Mouse (Mus musculus): Measurements from ENCODE around the gene G0s2.
"Not testable (repeated sequence)": the region's sequence is repeated elsewhere in the genome, so short reads cannot be mapped to it uniquely, and the experiment has no call there.

G0s2 gene

DNA sequence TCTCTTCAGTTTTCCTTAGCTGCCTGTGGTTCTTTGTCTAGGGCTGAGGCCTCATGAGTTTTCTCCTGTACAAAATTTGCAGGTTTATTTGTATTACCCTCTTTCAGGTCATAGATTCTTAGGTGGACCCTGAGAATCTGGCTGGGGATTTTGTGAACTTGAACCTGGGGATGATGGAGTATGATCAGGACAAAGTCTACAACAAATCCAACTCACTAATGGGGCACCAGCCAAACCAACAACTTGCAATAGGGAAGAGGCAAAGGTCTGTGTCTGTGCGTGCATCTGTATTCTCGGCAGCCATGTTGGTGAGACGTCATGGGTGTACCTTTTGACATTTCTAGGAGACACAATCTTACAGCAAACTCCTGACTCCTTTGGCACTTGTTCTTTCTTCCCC lies 16.1 kb upstream of the G0s2 start:
- DNase-seq (ENCODE audit: low spot score): no peak

DNA sequence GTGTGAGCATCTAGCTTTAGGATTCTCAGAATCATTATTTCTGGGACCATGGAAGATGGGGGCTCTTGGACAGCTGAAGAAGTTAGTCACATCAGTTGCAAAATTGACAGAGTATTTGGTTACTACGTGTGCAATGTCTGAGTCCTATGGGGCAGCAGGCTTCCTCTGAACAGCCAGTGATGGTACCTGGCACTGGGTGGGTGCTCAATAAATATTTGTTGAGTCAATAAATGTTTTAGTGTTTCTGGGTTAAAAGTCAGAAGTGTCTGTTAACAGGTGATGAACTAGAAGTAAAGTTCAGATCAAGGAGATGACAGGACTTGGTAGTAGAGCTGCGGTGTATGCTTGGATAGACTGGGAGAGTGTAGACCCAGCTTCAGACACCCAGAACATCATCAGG lies 14.6 kb upstream of the G0s2 start:
- no peak for DNase-seq (ENCODE audit: low spot score)

DNA sequence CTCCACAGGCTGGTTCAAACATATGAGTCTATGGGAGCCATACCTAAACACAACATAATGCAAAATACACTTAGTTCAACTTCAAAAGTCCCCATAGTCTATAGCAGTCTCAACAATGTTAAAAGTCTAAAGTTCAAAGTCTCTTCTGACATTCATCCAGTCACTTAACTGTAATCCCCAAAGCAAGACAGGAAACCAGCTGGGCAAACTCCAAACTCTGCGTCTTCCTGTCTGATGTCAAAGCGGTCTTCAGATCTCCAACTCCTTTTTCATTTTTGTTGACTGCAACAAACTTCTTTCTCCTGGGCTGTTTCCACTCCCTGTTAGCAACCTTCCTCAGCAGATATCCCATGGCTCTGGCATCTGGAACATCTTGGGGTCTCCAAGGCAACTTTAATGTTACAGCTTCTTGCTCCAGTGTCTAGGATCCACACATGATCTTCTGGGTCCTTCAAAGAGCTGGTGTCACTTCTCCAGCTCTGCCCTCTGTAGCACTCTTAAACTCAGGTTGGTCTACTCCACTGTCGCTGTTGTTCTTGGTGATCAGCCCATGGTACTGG lies 12.8 kb upstream of the G0s2 start:
- not testable (repeated sequence) for DNase-seq (ENCODE audit: low spot score)

DNA sequence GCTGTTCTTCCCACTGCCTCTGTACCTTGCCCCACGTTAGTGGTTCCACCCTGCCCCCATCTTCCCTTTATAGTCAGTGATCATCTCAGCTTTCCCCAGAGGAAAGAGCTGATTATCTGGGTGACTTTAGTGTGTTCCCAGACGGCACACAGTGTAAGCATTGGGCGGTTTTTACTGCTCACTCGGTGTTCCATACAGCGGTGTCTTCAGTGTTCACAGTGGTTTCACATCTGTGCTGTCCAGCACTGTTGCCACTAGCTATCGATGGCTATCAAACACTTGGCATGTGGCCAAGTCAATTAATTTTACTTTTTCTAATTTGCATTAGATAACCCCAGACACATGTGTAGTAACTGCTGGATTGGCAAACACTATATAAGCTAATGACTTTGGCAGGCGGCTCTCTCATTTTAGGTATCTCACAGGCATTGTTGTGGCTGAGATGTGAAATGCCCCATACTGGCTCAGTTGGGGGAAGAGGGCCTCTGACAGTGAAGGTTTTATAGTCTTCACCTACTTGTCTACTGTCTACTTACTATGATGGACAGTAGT lies 11.3 kb upstream of the G0s2 start:
- no peak for DNase-seq (ENCODE audit: low spot score)

DNA sequence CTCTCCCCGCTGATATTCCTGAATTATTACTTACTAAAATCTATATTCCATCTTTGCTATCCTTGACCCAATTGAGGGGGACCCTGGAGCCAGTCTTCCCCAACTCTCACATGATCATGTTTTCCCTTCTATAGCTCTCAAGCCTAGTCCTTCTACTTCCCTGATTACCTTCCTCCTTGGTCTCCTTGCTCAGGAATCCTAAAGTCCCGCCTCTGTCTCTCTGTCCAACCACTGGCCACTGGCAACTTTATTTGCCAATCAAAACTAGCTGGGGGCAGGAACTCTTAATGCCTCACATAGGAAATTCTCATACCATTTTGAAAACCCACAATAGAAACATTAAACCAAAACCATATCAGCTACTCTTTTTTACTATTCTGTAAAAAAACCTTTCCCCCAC lies 8.3 kb upstream of the G0s2 start:
- DNase-seq (ENCODE audit: low spot score): no peak

DNA sequence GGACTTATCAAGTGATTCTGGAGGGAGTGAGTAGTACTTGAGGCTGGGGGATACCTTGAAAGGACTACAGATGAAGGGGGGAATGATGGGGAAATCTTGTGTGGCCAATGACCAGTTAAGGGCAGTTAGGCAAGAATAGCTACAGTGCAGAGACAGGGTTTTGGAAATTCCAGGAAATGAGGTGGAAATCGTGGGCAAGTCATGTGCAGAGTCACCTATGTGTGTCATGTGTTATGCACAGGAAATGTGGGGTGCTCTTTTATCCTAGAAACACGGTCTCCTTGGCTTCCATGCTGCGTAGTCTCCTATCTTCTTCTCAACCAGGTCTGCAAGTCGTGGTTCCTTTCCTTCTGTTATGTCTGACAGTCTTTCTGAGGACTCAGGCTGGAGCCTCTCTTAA lies 6.5 kb upstream of the G0s2 start:
- DNase-seq (ENCODE audit: low spot score): no peak

DNA sequence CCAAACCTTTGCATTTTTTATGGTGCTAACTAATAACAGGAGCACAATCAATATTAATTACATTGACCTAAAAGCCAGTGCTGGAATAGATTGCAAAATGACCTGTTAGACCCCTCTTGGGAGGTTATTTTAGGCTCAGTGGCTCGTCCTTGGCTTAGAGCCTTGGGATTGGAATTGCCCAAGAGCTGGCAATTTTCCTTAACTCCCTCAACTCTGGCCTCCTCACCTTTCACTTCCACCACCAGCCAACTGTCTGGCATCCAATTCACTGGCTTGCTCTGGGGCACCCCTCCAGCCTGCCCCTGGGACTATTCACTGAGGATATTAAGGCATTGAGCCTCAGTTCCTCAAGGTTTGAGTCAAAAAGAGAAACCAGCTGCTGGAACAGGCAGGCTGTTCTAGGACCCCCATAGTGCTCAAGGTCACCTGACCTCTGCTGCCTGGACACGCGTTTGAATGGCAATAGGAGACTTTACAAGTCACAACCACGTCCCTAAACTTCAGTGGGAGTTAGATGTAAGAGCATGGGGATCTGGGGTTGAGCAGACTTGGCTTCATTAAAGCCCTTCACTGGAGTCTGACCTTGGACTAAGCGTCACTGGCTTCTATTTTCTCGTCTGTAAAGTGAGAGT lies 5.5 kb upstream of the G0s2 start:
- DNase-seq (ENCODE audit: low spot score): peak; percentile 13

DNA sequence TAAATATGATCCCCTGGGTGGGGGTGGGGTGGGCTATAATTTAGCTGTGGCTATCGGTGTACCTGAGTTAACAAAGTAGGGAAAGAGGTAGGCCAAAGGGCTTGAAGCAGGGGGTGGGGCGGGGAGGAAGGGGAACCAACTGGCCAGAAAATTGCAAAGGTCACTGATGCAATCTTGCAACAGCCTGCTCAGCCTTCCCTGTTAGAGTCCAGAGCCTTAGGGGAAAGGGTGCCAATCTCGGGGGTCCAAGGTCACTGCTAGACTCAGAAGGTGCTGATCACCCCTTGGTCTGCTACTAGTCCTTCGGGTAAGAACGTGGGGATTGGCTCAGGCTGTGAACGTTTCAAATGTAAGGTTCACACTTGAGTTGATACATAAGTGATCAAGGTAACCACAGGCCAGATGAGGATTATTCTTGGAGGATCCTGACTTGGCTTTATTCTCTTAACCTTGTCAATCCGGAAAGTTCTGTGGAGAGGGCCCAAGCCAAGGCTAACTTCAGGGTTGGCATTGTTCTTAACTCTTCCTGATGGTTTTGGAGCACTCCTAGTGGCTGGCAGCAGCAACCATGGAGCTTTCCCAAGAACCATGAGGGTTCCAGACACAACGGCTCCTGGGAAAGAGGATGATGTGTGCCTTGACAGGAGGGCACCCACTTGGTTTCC lies 1.5 kb upstream of the G0s2 start:
- no peak for DNase-seq (ENCODE audit: low spot score)

DNA sequence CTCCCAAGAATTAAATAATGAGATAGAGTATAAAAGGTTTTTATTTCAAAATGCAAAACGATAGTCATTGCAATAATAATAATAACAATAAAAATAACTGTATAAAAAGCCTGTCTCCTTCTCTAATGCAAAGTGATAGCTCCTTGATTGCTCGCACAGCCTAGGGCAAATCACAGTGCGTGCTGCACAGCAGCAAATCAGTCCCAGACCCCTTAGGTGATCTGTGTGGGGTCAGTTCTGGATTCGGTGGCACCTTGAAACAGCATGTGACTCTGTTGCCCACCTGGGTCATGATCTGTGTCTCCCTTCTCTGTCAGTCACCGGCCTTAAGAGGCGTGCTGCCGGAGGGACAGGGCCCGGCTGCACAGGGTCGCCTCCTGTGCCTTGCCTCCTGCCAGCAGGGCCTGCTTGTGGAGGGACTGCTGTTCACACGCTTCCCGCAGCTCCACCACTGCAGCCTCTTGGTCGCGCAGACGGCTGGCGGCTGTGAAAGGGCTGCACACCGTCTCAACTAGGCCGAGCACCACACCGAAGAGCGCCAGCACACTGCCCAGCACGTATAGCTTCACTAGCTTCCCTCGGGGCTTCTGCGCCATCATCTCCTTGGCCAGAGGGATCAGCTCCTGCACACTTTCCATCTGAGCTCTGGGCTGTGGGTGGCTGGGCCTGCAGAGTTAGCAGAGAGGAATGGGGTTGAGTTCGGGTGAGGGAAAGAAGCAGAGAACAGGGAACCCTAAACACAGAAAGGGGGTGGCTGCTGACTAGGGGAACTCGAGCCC lies 691 bp downstream of the G0s2 start:
- no peak for DNase-seq (ENCODE audit: low spot score)

DNA sequence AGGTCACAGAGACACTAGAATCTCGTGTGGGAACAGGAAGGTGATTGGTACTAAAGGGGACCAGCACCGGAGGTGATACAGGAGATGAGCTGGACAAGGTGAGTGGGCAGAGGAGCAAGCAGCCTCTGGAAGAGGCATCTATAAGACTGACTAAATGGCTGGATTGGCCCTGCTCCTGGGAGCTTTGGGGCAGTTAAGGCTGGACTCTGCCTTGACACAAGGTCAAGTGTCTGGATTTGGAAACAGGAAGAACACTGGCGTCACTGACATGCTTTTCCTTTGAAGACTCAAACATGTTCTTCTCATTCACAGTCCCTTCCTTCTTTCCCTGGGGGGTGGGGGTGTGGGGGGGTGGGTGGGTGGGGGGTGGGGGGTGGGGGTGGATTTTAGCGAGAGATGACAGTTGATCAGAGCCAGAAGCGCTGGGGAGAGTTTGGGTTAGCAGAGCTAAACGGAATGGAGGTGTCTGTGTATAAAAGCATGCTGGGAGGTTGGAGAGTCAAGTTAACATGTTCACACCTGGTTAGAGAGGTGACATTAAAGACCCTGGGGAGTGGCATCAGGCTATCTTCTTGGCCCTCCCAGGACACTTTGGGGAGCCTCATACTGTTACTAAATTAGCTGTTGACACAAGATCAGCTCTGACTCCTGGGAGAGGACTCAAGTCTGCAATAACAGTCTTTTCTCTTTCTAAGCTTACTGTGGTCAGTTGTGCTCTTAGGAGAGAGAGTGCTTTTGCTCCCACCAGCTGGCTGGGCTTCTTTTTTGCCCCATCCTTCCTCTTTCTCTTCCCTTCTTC lies 1.9 kb downstream of the G0s2 start:
- no peak for DNase-seq (ENCODE audit: low spot score)

DNA sequence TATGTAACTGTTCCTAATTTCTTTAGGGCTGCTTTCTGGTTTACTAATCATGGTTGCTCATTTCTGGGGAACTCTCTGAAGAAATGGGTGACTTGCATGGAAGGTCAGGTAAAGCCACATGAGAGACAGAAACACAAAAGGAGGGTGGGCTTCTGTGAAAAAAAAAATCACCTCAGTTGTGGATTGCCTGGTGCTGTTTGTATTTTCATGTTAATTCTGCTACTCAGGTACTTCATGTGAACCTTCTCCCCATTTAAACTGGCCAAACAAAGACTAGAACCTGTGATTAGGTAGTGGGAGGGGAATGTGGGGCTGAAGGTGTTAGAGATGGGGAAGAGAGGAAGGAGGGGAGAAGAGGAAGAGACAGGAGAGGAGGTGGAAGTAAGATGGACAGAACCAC lies 7.3 kb downstream of the G0s2 start:
- DNase-seq (ENCODE audit: low spot score): no peak

DNA sequence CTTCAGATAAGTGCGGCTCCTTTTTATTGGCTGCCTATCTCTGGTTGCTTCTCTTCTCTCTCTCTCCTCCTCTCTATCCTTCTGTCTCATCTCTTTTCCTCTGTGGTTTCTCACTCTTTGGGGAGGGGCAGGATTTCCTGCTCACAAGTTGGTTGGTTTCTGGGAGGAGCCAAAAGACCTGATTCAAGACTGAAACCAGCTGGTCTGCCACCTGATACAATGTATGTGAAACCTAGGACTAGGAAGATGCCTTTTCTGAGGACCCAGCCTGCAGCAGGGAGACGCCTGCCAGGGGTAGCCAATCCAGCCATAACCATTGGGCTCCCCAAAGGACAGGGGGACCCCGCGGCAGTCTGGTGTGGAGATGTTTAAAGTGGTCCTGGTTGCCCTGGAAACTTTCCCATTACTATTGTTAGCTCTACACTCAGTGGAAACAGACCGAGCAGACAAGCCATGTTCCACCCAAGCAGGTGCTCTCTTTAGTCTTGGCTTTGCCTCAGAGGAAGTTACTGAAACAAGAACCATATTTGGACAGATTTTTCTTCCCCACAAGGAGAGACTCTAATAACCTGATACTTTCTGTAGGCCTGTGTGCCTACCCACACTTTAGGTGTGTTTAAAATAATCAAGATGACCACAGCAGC lies 8.9 kb downstream of the G0s2 start, which contains the start of gene Hsd11b1:
TSS of gene Hsd11b1 (minus strand) at position 121 of the 644 bp plus-strand sequence.
- no peak for DNase-seq (ENCODE audit: low spot score)

DNA sequence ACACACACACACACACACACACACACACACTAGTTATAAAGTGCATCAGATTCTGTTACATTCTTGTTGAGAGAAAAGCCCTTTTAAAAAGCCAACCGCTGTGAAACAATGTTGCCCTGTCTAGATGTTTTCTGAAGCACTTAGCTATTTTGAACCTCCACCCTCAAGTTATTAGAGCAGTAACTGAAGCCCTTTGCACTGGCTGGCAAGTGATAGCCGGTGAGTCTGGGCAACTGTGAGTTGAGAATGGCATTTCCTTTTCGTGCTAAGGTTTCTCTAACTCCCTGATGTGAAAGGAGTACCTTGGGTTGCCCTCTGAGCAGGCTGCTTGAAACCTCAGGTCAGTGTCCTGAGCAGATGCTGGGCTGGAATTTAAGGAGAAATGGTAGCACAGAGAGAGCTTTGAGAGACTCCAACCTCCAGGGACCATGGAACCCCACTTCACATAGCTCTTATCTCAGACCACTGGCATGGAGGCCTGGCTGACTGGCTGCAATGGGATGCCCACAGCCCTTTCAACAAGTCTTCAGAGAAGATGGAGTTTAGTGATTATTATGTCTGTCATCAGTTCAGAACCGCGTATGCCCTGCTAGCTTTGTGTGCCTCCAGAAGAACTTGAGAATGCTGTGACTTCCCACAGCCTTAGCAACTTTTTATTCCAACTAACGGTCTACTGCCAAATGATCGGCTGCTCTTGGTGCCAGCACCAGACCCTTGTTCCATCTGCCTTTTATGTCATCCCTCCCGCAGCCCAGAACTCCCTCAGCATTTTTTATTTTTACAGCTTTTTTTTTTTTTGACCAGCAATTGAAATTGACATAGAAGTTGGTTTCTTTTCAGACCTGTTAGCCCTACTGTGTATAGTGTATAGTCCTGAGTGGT lies 9.8 kb downstream of the G0s2 start:
- no peak for DNase-seq (ENCODE audit: low spot score)

DNA sequence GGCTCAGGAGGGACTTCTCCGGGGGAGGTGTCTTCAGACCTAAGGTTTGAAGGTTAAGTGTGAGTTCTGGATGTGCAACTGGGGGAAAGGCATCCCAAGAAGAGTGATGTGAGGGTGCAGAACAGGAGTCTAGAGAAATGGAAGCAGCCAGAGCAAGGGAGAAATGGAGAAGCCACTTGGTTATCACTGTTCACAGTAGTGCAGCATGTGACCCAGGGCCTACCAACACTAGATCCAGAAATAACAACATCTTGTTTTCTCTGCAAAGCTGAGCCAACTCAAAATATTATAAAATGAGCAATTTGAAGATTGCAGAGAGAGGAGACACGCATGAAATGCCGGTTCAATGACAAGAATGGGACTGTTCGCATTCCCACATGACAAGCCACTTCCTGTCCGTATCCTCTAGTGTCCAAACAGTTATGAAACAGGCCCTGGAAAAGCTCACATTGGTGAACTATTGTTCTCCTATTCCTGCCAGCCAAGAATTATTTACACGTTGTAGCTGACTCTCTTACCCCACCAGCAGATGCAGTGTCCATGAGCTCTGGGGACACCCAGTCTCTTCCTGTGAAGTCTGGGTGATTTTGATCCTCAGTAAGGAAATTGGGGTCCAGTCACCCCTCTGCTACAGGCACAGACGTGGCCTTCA lies 11.0 kb downstream of the G0s2 start:
- DNase-seq (ENCODE audit: low spot score): no peak

DNA sequence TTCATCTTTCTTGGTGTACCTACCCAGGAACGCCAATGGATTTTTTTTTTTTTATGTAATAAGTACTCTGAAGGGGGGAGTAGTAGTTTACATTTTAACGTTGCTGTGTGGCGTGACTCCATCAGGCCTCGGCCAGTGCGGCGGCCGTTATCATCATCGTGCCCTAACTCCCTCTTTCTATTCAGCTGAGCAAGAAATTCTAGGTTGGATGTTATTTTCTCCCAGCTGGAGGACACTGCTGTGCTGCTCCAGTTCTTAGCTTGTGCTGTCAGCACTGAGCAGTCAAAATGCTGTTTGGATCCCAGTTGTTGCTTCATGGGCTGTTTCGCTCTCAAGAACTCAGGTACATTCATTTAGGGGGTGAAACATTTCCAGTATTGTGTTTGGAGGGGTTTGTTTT lies 13.5 kb downstream of the G0s2 start:
- no peak for DNase-seq (ENCODE audit: low spot score)

DNA sequence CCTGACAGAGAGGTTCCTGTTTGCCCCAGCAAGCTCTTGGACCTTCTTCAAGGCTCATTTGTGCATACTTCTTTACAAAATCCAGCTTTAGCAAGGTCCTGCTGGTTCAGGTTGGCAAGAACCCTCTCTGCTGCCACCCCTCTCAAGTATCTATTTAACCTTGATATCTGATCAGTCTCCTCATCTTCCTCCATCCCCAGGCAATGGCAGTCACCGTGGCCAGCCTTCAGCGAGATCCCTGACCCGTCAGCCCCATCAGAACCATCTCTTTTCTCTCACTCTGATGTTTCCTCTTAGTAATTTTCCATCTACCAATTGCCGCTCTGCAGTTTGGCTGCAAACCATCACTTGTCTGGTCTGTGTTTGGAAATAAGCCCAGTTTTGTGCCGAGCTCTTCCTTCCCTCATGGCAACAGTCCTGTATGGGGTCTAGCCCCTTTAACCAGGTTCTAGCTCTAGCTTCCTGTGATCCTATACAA lies 16.4 kb downstream of the G0s2 start:
- DNase-seq (ENCODE audit: low spot score): no peak

DNA sequence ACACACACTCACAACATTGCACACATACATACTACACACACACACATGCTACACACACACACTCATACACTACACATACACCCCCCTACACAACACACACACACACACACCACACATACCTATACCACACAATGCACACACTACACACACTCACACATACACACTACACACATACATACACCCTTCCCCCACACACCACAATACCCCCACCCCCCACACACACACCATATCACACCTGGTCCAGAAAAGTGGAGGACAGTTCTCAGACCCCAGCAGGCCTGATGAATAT lies 16.8 kb downstream of the G0s2 start:
- no peak for DNase-seq (ENCODE audit: low spot score)

DNA sequence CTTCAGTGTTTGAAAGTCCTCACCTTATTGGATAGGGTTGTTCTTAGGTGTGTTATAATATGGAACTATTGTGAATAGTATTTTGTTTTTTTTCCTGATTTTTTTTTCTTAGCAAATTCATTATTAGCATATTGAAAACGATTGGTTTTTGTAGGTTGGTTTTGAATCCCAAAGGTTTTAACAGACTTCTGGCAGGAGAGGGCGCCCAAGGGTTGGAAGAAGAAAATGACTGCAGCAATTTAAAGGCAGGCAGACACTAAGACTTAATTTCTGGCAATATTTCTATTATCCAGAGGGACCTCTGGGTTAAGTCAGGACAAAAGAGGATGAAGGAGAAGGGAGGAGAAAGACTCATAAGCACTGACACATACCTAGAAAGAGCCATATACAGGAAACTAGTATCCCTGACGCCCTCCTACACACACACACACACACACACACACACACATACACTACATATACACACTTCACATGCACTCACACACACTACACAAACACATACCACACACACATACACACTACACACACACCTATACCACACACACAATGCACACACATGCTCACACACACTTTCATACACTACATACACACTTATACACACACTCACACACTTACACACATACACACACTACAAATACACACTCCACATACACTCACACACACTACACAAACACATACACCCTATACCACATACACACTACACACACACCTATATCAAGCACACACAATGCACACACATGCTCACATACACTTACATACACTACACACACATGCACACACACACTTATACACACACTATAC lies 17.3 kb downstream of the G0s2 start:
- no peak for DNase-seq (ENCODE audit: low spot score)

DNA sequence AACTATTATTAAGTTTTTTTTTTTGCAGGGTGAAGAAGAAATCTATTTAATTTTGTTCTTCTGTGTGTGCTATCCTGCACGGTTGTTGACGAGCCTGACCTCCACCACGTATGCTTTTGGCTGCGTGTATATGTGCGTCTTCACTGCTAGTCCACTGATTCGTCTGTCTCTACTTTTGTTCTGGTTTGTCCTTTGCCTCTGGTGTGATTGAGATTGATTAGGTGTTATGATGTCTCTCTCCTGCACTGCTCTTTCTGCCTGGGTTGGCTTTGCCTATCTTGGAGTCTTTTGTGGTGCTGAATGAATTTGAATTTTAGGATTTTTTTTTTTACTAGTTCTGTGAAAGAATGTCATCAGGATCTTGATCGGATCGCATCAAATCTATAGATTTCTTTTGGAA lies 18.0 kb downstream of the G0s2 start:
- DNase-seq (ENCODE audit: low spot score): no peak
